Mouse (Mus musculus): Measurements from ENCODE around the gene Kansl2. TPM values are rescaled to one million over a fixed set of nuclear protein-coding genes. Genes with fewer than 3 reads are reported as not detected.

The Kansl2 gene
- polyA plus RNA-seq, 1 experiment from 2014 or later = 101 TPM

DNA sequence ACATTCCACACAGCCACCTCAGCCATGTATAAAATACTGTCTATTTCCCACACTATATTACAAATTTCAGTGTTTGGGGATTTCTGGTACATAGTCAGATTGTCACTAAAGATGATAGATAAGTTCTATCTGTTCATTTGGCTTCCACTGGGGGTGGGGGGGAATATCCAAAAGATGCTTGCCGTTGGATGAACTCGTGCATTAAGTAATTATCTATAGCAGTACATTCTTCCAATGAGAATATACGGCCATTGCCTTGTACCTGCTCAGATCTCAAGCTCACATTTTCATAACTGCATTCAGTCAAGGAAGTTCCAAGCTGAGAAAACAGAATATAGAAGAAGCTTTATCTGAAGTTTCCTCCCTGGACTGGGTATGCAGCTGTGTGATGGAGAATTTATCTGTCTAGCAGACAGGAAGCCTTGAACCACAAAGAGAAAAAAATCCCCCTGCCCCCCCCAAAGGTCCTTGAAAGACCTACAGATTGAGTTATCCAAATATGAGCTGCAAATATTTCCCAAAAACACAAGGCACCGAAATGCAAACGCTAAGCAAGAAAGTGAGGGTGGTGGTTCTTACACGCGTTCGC, 47.5 kb downstream of the Kansl2 start:
- Histone ChIP-seq H3K27ac (no peak overlapping the region), H3K4me1 (no peaks in the 10 kb centered on the region), H3K9me3 (no peaks in the 10 kb centered on the region), H3K4me2 (no peak overlapping the region), H3K4me3 (no peak overlapping the region), H3K36me3 (no peaks in the 10 kb centered on the region), H3K9ac (no peak overlapping the region), H3K27me3 (no peaks in the 10 kb centered on the region)
- 94% methylated on average over 8 of the region's 8 CpGs for WGBS
- no peak for ATAC-seq (ENCODE audit: insufficient number of reproducible peaks, low FRiP score, low TSS enrichment, low read depth)

DNA sequence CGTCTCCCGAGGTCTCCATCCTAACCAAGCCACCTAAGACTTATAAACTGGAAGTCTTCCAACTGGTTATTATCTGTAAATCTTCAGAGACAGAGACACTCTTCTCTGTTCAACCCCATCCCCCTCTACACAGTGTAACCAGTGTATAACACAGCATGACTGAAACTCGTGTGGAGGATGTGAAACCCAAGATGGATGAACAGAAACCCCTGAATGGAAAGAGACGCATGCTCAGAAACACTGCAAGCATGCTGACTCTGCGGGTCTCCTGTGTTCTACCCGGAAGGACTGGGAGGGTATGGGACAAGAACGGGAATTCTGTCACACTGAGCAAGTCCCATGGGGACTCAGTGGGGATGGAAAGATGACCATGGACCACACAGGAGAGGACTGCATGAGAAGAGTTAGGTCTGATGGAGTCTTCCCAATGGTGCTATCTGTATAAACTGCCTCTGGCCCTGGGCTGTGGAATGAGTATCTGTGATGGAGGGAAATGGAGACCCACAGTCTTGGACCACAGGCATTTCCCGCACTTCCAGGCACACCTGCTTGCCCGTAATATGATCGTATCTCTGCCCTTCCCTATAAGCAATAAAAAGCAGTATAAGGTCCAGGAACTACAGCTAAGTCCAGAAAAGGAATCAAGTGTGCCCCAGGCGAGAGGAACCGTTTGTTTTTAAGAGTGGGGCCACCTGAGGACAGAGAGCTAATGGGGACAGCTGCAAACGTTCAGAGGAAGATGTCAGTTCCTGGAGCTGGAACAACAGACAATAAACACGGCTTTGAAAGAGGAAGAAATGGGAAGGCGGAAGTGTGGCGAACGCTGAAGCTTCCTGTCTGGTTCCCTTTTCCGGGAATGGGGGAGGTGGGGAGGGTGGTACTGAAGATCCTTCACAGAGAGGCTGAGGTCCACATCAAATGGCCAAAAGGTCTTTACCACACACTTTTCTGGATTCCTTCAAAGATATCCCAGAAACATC, 49.9 kb downstream of the Kansl2 start:
- Histone ChIP-seq H3K27me3 (no peaks in the 10 kb centered on the region), H3K9ac (no peak overlapping the region), H3K4me2 (no peak overlapping the region), H3K27ac (no peak overlapping the region), H3K36me3 (no peaks in the 10 kb centered on the region), H3K4me1 (no peaks in the 10 kb centered on the region), H3K4me3 (no peak overlapping the region), H3K9me3 (no peaks in the 10 kb centered on the region)
- WGBS = 47% methylated on average over 18 of the region's 18 CpGs
- ATAC-seq (ENCODE audit: insufficient number of reproducible peaks, low FRiP score, low TSS enrichment, low read depth) = no peak

- H3K4me2 ChIP-seq = no peak within 1 kb of the TSS
- 67% methylated on average over 3 of the region's 3 CpGs for WGBS
- H3K27ac ChIP-seq = no peak within 1 kb of the TSS
- H3K4me3 ChIP-seq = no peak within 1 kb of the TSS
- no peaks in the 10 kb centered on the region for H3K4me1 ChIP-seq
- no peaks in the 10 kb centered on the region for H3K9me3 ChIP-seq
- ATAC-seq (ENCODE audit: insufficient number of reproducible peaks, low FRiP score, low TSS enrichment, low read depth) = no peak
- H3K9ac ChIP-seq = no peak within 1 kb of the TSS
- no peaks in the 10 kb centered on the region for H3K36me3 ChIP-seq
- no peaks in the 10 kb centered on the region for H3K27me3 ChIP-seq
These were observed 51.4 kb downstream of the Kansl2 start, which contains the start of gene Lalba for GRCm38 (mm10) chr15:98482701-98483100. Gene Lalba, minus strand, starts transcription at chr15:98482721.

GRCm38 (mm10) chr15:98479568-98480102, 54.4 kb downstream of the Kansl2 start:
- Histone ChIP-seq H3K9ac (no peak overlapping the region), H3K4me2 (no peak overlapping the region), H3K36me3 (no peaks in the 10 kb centered on the region), H3K9me3 (no peaks in the 10 kb centered on the region), H3K4me3 (no peak overlapping the region), H3K4me1 (no peaks in the 10 kb centered on the region), H3K27me3 (no peaks in the 10 kb centered on the region), H3K27ac (no peak overlapping the region)
- ATAC-seq (ENCODE audit: insufficient number of reproducible peaks, low FRiP score, low TSS enrichment, low read depth) = no peak
- 70% methylated on average over 7 of the region's 7 CpGs for WGBS

DNA sequence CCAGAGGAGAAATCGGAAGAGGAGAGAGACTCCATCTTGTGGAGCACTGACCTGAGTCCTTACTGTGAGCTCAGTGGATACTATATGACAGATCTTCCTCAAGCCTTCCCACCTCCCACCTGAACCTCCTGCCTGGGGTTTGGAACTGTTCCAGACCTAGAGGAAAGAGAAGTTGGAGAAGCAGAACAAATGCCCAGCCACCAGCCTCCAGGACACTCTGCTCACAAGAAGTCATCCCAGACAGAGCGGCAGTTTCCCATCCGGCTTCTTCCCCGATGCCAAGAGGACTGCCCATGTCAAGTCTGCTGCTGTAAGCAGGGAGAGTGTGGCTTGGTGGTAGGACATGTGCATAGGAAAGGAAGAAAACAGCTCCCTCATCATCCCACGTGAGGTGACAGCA, 57.8 kb downstream of the Kansl2 start:
- WGBS = 78% methylated on average over 5 of the region's 5 CpGs

GRCm38 (mm10) chr15:98475382-98475781, 58.7 kb downstream of the Kansl2 start:
- Histone ChIP-seq H3K9ac (no peak overlapping the region), H3K36me3 (no peaks in the 10 kb centered on the region), H3K4me3 (no peak overlapping the region), H3K4me1 (no peaks in the 10 kb centered on the region), H3K9me3 (no peaks in the 10 kb centered on the region), H3K4me2 (no peak overlapping the region), H3K27me3 (no peaks in the 10 kb centered on the region), H3K27ac (no peak overlapping the region)
- ATAC-seq (ENCODE audit: insufficient number of reproducible peaks, low FRiP score, low TSS enrichment, low read depth) = no peak
- 55% methylated on average over 10 of the region's 10 CpGs for WGBS

More for the DNA sequence above, 57.8 kb downstream of the Kansl2 start:
- ATAC-seq (ENCODE audit: insufficient number of reproducible peaks, low FRiP score, low TSS enrichment, low read depth) = no peak
- Histone ChIP-seq H3K36me3 (no peaks in the 10 kb centered on the region), H3K9me3 (no peaks in the 10 kb centered on the region), H3K4me3 (no peak overlapping the region), H3K4me1 (no peaks in the 10 kb centered on the region), H3K27me3 (no peaks in the 10 kb centered on the region), H3K27ac (no peak overlapping the region), H3K4me2 (no peak overlapping the region), H3K9ac (no peak overlapping the region)

- H3K27me3 ChIP-seq = no peaks in the 10 kb centered on the region
- no peaks in the 10 kb centered on the region for H3K4me1 ChIP-seq
- WGBS = 83% methylated on average over 10 of the region's 10 CpGs
- H3K9ac ChIP-seq = no peak overlapping the region
- H3K36me3 ChIP-seq = no peaks in the 10 kb centered on the region
- no peaks in the 10 kb centered on the region for H3K9me3 ChIP-seq
- no peak for ATAC-seq (ENCODE audit: insufficient number of reproducible peaks, low FRiP score, low TSS enrichment, low read depth)
- no peak overlapping the region for H3K27ac ChIP-seq
- H3K4me3 ChIP-seq = no peak overlapping the region
- H3K4me2 ChIP-seq = no peak overlapping the region
These were observed 59.1 kb downstream of the Kansl2 start for GRCm38 (mm10) chr15:98474958-98475357.

GRCm38 (mm10) chr15:98471539-98471938, 62.5 kb downstream of the Kansl2 start:
- H3K9ac ChIP-seq = no peak overlapping the region
- no peaks in the 10 kb centered on the region for H3K27me3 ChIP-seq
- no peak overlapping the region for H3K27ac ChIP-seq
- H3K4me3 ChIP-seq = no peak overlapping the region
- no peaks in the 10 kb centered on the region for H3K9me3 ChIP-seq
- H3K36me3 ChIP-seq = no peaks in the 10 kb centered on the region
- no peaks in the 10 kb centered on the region for H3K4me1 ChIP-seq
- 87% methylated on average over 13 of the region's 13 CpGs for WGBS
- no peak for ATAC-seq (ENCODE audit: insufficient number of reproducible peaks, low FRiP score, low TSS enrichment, low read depth)
- H3K4me2 ChIP-seq = no peak overlapping the region

DNA sequence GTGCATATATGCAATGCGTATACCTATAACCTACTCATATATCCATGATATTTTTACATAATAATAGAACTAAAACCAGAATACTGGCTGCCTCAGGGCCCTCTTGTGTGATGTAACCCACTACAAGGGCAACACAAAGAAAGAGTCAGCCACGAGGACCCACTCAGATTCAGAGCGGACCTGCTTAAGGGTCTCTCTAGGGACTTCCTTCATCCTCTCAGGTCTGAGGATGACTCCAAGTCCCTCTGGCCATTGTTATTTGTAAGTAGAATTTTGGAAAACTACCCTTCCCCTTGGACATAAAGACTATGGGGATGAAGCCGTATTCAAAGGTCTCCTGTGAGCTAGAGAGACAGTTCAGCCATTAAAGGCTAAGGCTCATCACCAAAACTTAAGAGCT, 64.5 kb downstream of the Kansl2 start, which contains the start of gene OR5BS1P:
Gene OR5BS1P, plus strand, starts transcription at position 301 of the 400 bp plus-strand sequence.
- H3K36me3 ChIP-seq = no peaks in the 10 kb centered on the region
- H3K9me3 ChIP-seq = no peaks in the 10 kb centered on the region
- no peak within 1 kb of the TSS for H3K9ac ChIP-seq
- ATAC-seq (ENCODE audit: insufficient number of reproducible peaks, low FRiP score, low TSS enrichment, low read depth) = no peak
- H3K4me3 ChIP-seq = no peak within 1 kb of the TSS
- H3K27ac ChIP-seq = no peak within 1 kb of the TSS
- no peaks in the 10 kb centered on the region for H3K4me1 ChIP-seq
- H3K4me2 ChIP-seq = no peak within 1 kb of the TSS
- WGBS = 87% methylated on average over 4 of the region's 4 CpGs
- H3K27me3 ChIP-seq = no peaks in the 10 kb centered on the region

Small RNAs within 50 kb of the gene (microRNA-seq; reads per million reads assigned to microRNA genes)
- 0.82 reads per million for gene Mir1291

Other genes with a start within 250 kb of the Kansl2 start
- 0.20 and 0.56 TPM in 2 replicates for gene Zfp641, start 238.1 kb downstream of the Kansl2 start, polyA plus RNA-seq (2015; fragmentation: Nextera tagmentation; extraction: Ambion mirVana)
- not detected in 2 replicates for gene Olfr285, start 216.9 kb downstream of the Kansl2 start, polyA plus RNA-seq (2015; fragmentation: Nextera tagmentation; extraction: Ambion mirVana)
- not detected in 2 replicates for gene Olfr284, start 193.3 kb downstream of the Kansl2 start, polyA plus RNA-seq (2015; fragmentation: Nextera tagmentation; extraction: Ambion mirVana)
- gene Olfr283, start 153.3 kb downstream of the Kansl2 start, polyA plus RNA-seq (2015; fragmentation: Nextera tagmentation; extraction: Ambion mirVana) = not detected in 2 replicates
- gene Olfr282, start 103.0 kb downstream of the Kansl2 start, polyA plus RNA-seq (2015; fragmentation: Nextera tagmentation; extraction: Ambion mirVana) = not detected in 2 replicates
- gene Olfr281, start 81.7 kb downstream of the Kansl2 start, polyA plus RNA-seq (2015; fragmentation: Nextera tagmentation; extraction: Ambion mirVana) = not detected in 2 replicates
- not detected in 2 replicates for gene OR5BS1P, start 64.4 kb downstream of the Kansl2 start, polyA plus RNA-seq (2015; fragmentation: Nextera tagmentation; extraction: Ambion mirVana)
- gene Lalba, start 51.5 kb downstream of the Kansl2 start, polyA plus RNA-seq (2015; fragmentation: Nextera tagmentation; extraction: Ambion mirVana) = 0.20 TPM in 1 of 2 replicates, not detected in the other
- gene Olfr279, start 41.9 kb downstream of the Kansl2 start, polyA plus RNA-seq (2015; fragmentation: Nextera tagmentation; extraction: Ambion mirVana) = not detected in 2 replicates
- gene Ccnt1, start 36.7 kb upstream of the Kansl2 start, polyA plus RNA-seq (2015; fragmentation: Nextera tagmentation; extraction: Ambion mirVana) = 50.8 and 55.2 TPM in 2 replicates
- not detected in 2 replicates for gene 4930415O20Rik, start 36.7 kb upstream of the Kansl2 start, polyA plus RNA-seq (2015; fragmentation: Nextera tagmentation; extraction: Ambion mirVana)
- 15.1 and 15.8 TPM in 2 replicates for gene Adcy6, start 75.8 kb upstream of the Kansl2 start, polyA plus RNA-seq (2015; fragmentation: Nextera tagmentation; extraction: Ambion mirVana)
- gene Cacnb3, start 96.6 kb upstream of the Kansl2 start, polyA plus RNA-seq (2015; fragmentation: Nextera tagmentation; extraction: Ambion mirVana) = 41.4 and 46.6 TPM in 2 replicates
- gene Ddx23, start 128.6 kb upstream of the Kansl2 start, polyA plus RNA-seq (2015; fragmentation: Nextera tagmentation; extraction: Ambion mirVana) = 18.5 and 24.7 TPM in 2 replicates
- gene Rnd1, start 143.2 kb upstream of the Kansl2 start, polyA plus RNA-seq (2015; fragmentation: Nextera tagmentation; extraction: Ambion mirVana) = 0.71 and 0.95 TPM in 2 replicates
- 0.65 and 0.74 TPM in 2 replicates for gene Ccdc65, start 173.9 kb upstream of the Kansl2 start, polyA plus RNA-seq (2015; fragmentation: Nextera tagmentation; extraction: Ambion mirVana)
- 90.0 and 101 TPM in 2 replicates for gene Fkbp11, start 193.9 kb upstream of the Kansl2 start, polyA plus RNA-seq (2015; fragmentation: Nextera tagmentation; extraction: Ambion mirVana)
- 41.7 and 49.3 TPM in 2 replicates for gene Arf3, start 228.9 kb upstream of the Kansl2 start, polyA plus RNA-seq (2015; fragmentation: Nextera tagmentation; extraction: Ambion mirVana)
- gene Wnt10b, start 243.9 kb upstream of the Kansl2 start, polyA plus RNA-seq (2015; fragmentation: Nextera tagmentation; extraction: Ambion mirVana) = 6.0 and 7.0 TPM in 2 replicates

Data from limb, embryonic 15.5 days (tissue).